Mouse (Mus musculus): ENCODE data around the gene Fam71a. TPM values are rescaled to one million over a fixed set of nuclear protein-coding genes. Genes with fewer than 3 reads are reported as not detected.

Gene Fam71a
- total and polyA plus RNA-seq, 2 experiments from 2014 or later: not detected

DNA sequence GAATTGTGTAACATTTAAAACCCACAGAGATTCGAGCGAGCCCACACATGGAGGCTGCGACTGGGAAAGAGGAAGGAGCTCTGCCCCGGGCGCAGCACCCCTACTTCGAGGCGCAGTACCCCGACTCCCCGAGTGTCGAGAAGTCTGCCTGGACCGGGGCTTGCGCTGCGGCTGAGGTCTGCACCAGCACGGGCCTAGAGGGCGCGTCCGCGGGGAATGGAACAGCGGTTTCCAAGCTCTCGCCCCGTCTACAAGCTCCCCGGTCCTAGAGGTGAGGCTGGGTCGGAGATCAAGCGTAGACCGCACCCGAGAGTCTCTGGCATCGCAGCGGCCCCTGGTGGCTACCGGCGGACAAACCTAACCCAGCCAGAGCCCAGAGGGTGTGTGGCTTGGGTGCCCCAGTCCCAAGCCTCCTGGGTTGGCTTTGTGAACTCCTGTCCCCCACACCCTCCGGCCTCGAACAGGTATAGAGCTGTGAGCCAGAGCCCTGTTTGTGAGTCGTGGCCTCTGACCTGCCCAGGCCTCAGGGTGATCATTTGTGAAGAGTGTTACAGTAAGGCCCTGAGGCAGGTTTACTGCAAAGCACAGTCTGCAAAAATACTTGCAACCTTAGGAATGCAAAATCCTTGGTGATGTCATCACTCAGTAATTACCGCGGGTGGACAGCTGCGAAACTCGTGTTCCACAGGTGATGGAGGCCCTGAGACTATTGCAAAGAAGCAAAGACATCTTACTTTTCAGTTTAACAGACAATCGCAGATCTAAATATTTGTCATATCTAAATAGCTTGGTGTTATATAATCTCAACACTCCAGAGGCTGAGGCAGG, 38.6 kb downstream of the Fam71a start:
- Histone ChIP-seq H3K4me1 (ENCODE audit: insufficient read depth, low read length) (no peaks in the 10 kb centered on the region), H3K36me3 (ENCODE audit: insufficient read depth, low read length) (no peaks in the 10 kb centered on the region), H3K27ac (no peak overlapping the region), H3K9me3 (ENCODE audit: low read length) (no peaks in the 10 kb centered on the region; the same call in 1 of the 2 replicates), H3K9ac (replicated peaks; ENCODE audit: low read length) (0 out of 2 replicates have a peak overlapping the region, but pooled peaks have one; percentile 10), H3K4me3 (ENCODE audit: low read length) (peak overlapping the region; percentile 21; the same call in 1 of the 2 replicates), H3K4me2 (ENCODE audit: low read depth, low read length) (peak overlapping the region; percentile 51), H3K27me3 (ENCODE audit: insufficient read depth, low read length) (no peaks in the 10 kb centered on the region)
- DNase-seq (ENCODE audit: low spot score) (peak; percentile 53), ATAC-seq (peak; percentile 81)
- 19% methylated on average over 38 of the region's 38 CpGs for WGBS
- peak; percentile 80 for TF ChIP-seq CTCF (IDR thresholded peaks at IDR 0.05; ENCODE audit: low read depth)

DNA sequence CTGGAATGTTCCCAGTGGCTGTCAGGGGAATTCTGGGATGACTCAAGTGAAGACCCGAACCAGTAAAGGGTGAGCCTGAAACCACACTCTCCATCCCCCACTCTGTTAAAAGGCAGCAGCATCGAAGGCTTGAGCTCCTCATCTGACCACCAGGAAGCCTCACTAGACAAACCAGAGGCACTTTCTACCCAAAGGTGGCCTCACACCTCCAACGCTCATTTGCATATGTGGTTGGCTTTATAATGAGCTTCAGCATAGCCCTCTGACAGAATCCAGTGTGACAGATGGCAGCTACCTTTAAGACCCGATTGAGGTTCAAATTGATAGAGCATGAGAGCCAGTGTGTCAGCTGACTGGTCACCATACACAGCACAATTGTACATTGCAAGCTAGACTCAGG, 40.3 kb downstream of the Fam71a start:
- H3K27me3 ChIP-seq (ENCODE audit: insufficient read depth, low read length): no peaks in the 10 kb centered on the region
- 51% methylated on average over 4 of the region's 4 CpGs for WGBS

GRCm38 (mm10) chr1:191123696-191124095, 40.9 kb downstream of the Fam71a start:
- Histone ChIP-seq H3K9me3 (ENCODE audit: low read length) (no peaks in the 10 kb centered on the region), H3K9ac (replicated peaks; ENCODE audit: low read length) (no peak overlapping the region), H3K36me3 (ENCODE audit: insufficient read depth, low read length) (no peaks in the 10 kb centered on the region), H3K4me3 (ENCODE audit: low read length) (no peak overlapping the region), H3K27ac (no peak overlapping the region), H3K27me3 (ENCODE audit: insufficient read depth, low read length) (no peaks in the 10 kb centered on the region), H3K4me1 (ENCODE audit: insufficient read depth, low read length) (no peaks in the 10 kb centered on the region), H3K4me2 (ENCODE audit: low read depth, low read length) (no peak overlapping the region)
- no peak for ATAC-seq
- no peak for DNase-seq (ENCODE audit: low spot score)
- no peak for TF ChIP-seq CTCF (IDR thresholded peaks at IDR 0.05; ENCODE audit: low read depth)
- WGBS: 81% methylated on average over 2 of the region's 2 CpGs

More for the DNA sequence above, 40.3 kb downstream of the Fam71a start:
- no peaks in the 10 kb centered on the region for H3K4me1 ChIP-seq (ENCODE audit: insufficient read depth, low read length)
- no peak overlapping the region for H3K4me3 ChIP-seq (ENCODE audit: low read length)
- ATAC-seq (no peak), DNase-seq (ENCODE audit: low spot score) (no peak)
- H3K4me2 ChIP-seq (ENCODE audit: low read depth, low read length): no peak overlapping the region
- TF ChIP-seq CTCF (IDR thresholded peaks at IDR 0.05; ENCODE audit: low read depth): no peak
- no peak overlapping the region for H3K9ac ChIP-seq (replicated peaks; ENCODE audit: low read length)
- H3K9me3 ChIP-seq (ENCODE audit: low read length): no peaks in the 10 kb centered on the region
- H3K36me3 ChIP-seq (ENCODE audit: insufficient read depth, low read length): no peaks in the 10 kb centered on the region
- no peak overlapping the region for H3K27ac ChIP-seq

DNA sequence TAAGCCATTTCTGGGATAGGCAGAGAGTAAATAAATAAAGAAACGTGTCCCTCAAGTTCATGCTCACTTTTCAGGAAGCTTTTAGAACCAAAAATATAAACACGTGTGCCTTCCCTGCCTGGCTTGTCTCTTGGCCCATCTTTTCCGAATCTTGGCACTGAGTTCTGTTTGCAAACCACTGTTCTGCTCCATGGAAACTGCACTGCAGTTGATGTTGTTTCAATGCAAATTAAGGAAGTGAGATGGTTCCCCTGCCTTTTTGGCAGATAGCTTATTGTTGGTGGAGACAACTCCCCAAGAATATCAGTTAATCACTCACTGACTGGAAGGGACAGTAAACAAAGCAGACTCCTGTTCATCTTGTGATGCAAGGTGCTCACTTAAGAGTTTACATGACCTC, 41.9 kb downstream of the Fam71a start:
- no peak for TF ChIP-seq CTCF (IDR thresholded peaks at IDR 0.05; ENCODE audit: low read depth)
- WGBS: 32% methylated on average over 3 of the region's 3 CpGs
- ATAC-seq: no peak

GRCm38 (mm10) chr1:191115514-191116238, 48.9 kb downstream of the Fam71a start:
- Histone ChIP-seq H3K27ac (peak overlapping the region; percentile 48; the same call in 1 of the 2 replicates), H3K4me2 (ENCODE audit: low read depth, low read length) (no peak overlapping the region), H3K9ac (replicated peaks; ENCODE audit: low read length) (no peak overlapping the region), H3K27me3 (ENCODE audit: insufficient read depth, low read length) (no peaks in the 10 kb centered on the region), H3K9me3 (ENCODE audit: low read length) (no peaks in the 10 kb centered on the region), H3K36me3 (ENCODE audit: insufficient read depth, low read length) (no peaks in the 10 kb centered on the region), H3K4me3 (ENCODE audit: low read length) (no peak overlapping the region), H3K4me1 (ENCODE audit: insufficient read depth, low read length) (no peaks in the 10 kb centered on the region; the same call in 1 of the 2 replicates)
- no peak for TF ChIP-seq CTCF (IDR thresholded peaks at IDR 0.05; ENCODE audit: low read depth)
- ATAC-seq: peak; percentile 88
- peak; percentile 61 for DNase-seq (ENCODE audit: low spot score)
- WGBS: 59% methylated on average over 11 of the region's 11 CpGs

More for the DNA sequence above, 41.9 kb downstream of the Fam71a start:
- H3K9me3 ChIP-seq (ENCODE audit: low read length): no peaks in the 10 kb centered on the region
- no peak overlapping the region for H3K9ac ChIP-seq (replicated peaks; ENCODE audit: low read length)
- H3K27me3 ChIP-seq (ENCODE audit: insufficient read depth, low read length): no peaks in the 10 kb centered on the region
- H3K27ac ChIP-seq: no peak overlapping the region
- H3K4me2 ChIP-seq (ENCODE audit: low read depth, low read length): no peak overlapping the region
- no peaks in the 10 kb centered on the region for H3K4me1 ChIP-seq (ENCODE audit: insufficient read depth, low read length)
- H3K4me3 ChIP-seq (ENCODE audit: low read length): no peak overlapping the region
- H3K36me3 ChIP-seq (ENCODE audit: insufficient read depth, low read length): no peaks in the 10 kb centered on the region
- no peak for DNase-seq (ENCODE audit: low spot score)

DNA sequence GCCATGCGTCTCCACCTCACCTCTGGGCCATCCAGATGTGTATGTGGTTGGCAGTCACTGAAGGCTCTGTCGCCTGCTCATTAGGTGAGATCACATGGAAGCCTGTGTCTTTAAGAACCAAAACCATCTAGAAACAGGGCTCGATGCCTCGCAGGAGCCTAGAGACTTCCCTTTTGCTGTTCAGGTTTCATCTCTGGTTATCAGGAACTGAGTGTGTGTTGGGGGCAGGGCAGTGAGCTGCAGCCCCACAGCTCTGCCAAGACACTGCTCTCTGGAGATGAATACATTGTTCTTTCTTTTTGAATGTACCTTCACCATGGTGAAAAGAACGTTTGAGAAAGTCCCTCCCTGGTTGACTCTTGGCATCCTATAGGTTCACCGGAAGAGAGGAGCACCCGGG, 49.7 kb downstream of the Fam71a start:
- Histone ChIP-seq H3K27ac (peak overlapping the region; percentile 48; the same call in 1 of the 2 replicates), H3K4me2 (ENCODE audit: low read depth, low read length) (no peak overlapping the region), H3K9me3 (ENCODE audit: low read length) (no peaks in the 10 kb centered on the region), H3K4me1 (ENCODE audit: insufficient read depth, low read length) (no peaks in the 10 kb centered on the region; the same call in 1 of the 2 replicates), H3K36me3 (ENCODE audit: insufficient read depth, low read length) (no peaks in the 10 kb centered on the region), H3K4me3 (ENCODE audit: low read length) (no peak overlapping the region), H3K9ac (replicated peaks; ENCODE audit: low read length) (no peak overlapping the region), H3K27me3 (ENCODE audit: insufficient read depth, low read length) (no peaks in the 10 kb centered on the region)
- TF ChIP-seq CTCF (IDR thresholded peaks at IDR 0.05; ENCODE audit: low read depth): no peak
- no peak for ATAC-seq
- WGBS: 77% methylated on average over 7 of the region's 7 CpGs
- DNase-seq (ENCODE audit: low spot score): no peak

Other genes with a start within 250 kb of the Fam71a start
- gene Angel2, start 239.7 kb downstream of the Fam71a start, total RNA-seq (2014; rRNA removed): 25.3 and 28.4 TPM in 2 replicates
- gene Angel2, start 239.7 kb downstream of the Fam71a start, polyA plus RNA-seq (2015; fragmentation: Nextera tagmentation; extraction: Ambion mirVana): 39.4 and 40.2 TPM in 2 replicates
- gene Vash2, start 185.5 kb downstream of the Fam71a start, total RNA-seq (2014; rRNA removed): 38.5 and 40.9 TPM in 2 replicates
- 46.6 and 47.4 TPM in 2 replicates for gene Vash2, start 185.5 kb downstream of the Fam71a start, polyA plus RNA-seq (2015; fragmentation: Nextera tagmentation; extraction: Ambion mirVana)
- gene Flvcr1, start 138.7 kb downstream of the Fam71a start, total RNA-seq (2014; rRNA removed): 27.6 and 44.9 TPM in 2 replicates
- gene Flvcr1, start 138.7 kb downstream of the Fam71a start, polyA plus RNA-seq (2015; fragmentation: Nextera tagmentation; extraction: Ambion mirVana): 7.3 and 7.4 TPM in 2 replicates
- not detected in 2 replicates for gene Spata45, start 128.2 kb downstream of the Fam71a start, total RNA-seq (2014; rRNA removed)
- not detected in 2 replicates for gene Spata45, start 128.2 kb downstream of the Fam71a start, polyA plus RNA-seq (2015; fragmentation: Nextera tagmentation; extraction: Ambion mirVana)
- 9.1 and 14.8 TPM in 2 replicates for gene Tatdn3, start 101.9 kb downstream of the Fam71a start, total RNA-seq (2014; rRNA removed)
- 15.6 and 18.0 TPM in 2 replicates for gene Tatdn3, start 101.9 kb downstream of the Fam71a start, polyA plus RNA-seq (2015; fragmentation: Nextera tagmentation; extraction: Ambion mirVana)
- gene Nsl1, start 101.8 kb downstream of the Fam71a start, total RNA-seq (2014; rRNA removed): 1.2 and 2.7 TPM in 2 replicates
- gene Nsl1, start 101.8 kb downstream of the Fam71a start, polyA plus RNA-seq (2015; fragmentation: Nextera tagmentation; extraction: Ambion mirVana): 3.2 and 4.4 TPM in 2 replicates
- 1.0 and 4.7 TPM in 2 replicates for gene Batf3, start 67.0 kb downstream of the Fam71a start, total RNA-seq (2014; rRNA removed)
- gene Batf3, start 67.0 kb downstream of the Fam71a start, polyA plus RNA-seq (2015; fragmentation: Nextera tagmentation; extraction: Ambion mirVana): 4.0 and 4.1 TPM in 2 replicates
- 1.6 and 1.8 TPM in 2 replicates for gene Atf3, start 53.2 kb upstream of the Fam71a start, total RNA-seq (2014; rRNA removed)
- 1.7 and 1.8 TPM in 2 replicates for gene Atf3, start 53.2 kb upstream of the Fam71a start, polyA plus RNA-seq (2015; fragmentation: Nextera tagmentation; extraction: Ambion mirVana)
- 143 and 171 TPM in 2 replicates for gene Nenf, start 153.4 kb upstream of the Fam71a start, total RNA-seq (2014; rRNA removed)
- gene Nenf, start 153.4 kb upstream of the Fam71a start, polyA plus RNA-seq (2015; fragmentation: Nextera tagmentation; extraction: Ambion mirVana): 177 and 182 TPM in 2 replicates
- 22.5 and 24.9 TPM in 2 replicates for gene Tmem206, start 161.1 kb upstream of the Fam71a start, total RNA-seq (2014; rRNA removed)
- 23.2 and 24.0 TPM in 2 replicates for gene Tmem206, start 161.1 kb upstream of the Fam71a start, polyA plus RNA-seq (2015; fragmentation: Nextera tagmentation; extraction: Ambion mirVana)
- gene Ppp2r5a, start 238.5 kb upstream of the Fam71a start, total RNA-seq (2014; rRNA removed): 54.0 and 65.6 TPM in 2 replicates
- gene Ppp2r5a, start 238.5 kb upstream of the Fam71a start, polyA plus RNA-seq (2015; fragmentation: Nextera tagmentation; extraction: Ambion mirVana): 12.8 and 13.2 TPM in 2 replicates

Measured in hindbrain, postnatal 0 days (tissue).